Mouse (Mus musculus) limb, embryonic 13.5 days (tissue): ENCODE results near the gene Trmt2b. TPM values are rescaled to one million over a fixed set of nuclear protein-coding genes. Genes with fewer than 3 reads are reported as not detected.
"Not testable (repeated sequence)": the region's sequence is repeated elsewhere in the genome, so short reads cannot be mapped to it uniquely, and the experiment has no call there.

Experiments
- ATAC-seq: fragments of 200-750 bp; cut with Nextera tagmentation; 2 replicates; pipeline ENCODE4 v1.8.0; 2017; ENCODE audit warnings: low read depth, moderate number of reproducible peaks, moderate TSS enrichment; ENCODE audit not compliant: low FRiP score
- H3K27ac ChIP-seq: fragments of 300-500 bp; sonication (generic); 2 replicates; pipeline ENCODE4 v1.5.1; 2015; ENCODE audit warnings: inconsistent platforms, mild to moderate bottlenecking, moderate library complexity
- H3K27me3 ChIP-seq: fragments of 300-500 bp; sonication (generic); 2 replicates; pipeline ENCODE4 v1.6.1; 2015; ENCODE audit warnings: mild to moderate bottlenecking, inconsistent platforms
- H3K36me3 ChIP-seq: fragments of 300-500 bp; sonication (generic); 2 replicates; pipeline ENCODE4 v1.6.1; 2015; ENCODE audit warnings: inconsistent platforms, mild to moderate bottlenecking, moderate library complexity
- H3K4me1 ChIP-seq: fragments of 300-500 bp; sonication (generic); 2 replicates; pipeline ENCODE4 v1.6.1; 2015; ENCODE audit warnings: inconsistent platforms
- H3K4me2 ChIP-seq: fragments of 300-500 bp; sonication (generic); replicated peaks from 2 replicates; pipeline ENCODE4 v1.6.1; 2015; ENCODE audit warnings: inconsistent platforms, mild to moderate bottlenecking, moderate library complexity
- H3K4me3 ChIP-seq: fragments of 300-500 bp; sonication (generic); 2 replicates; pipeline ENCODE4 v1.5.1; 2015; ENCODE audit warnings: moderate library complexity, mild to moderate bottlenecking, inconsistent platforms
- H3K9ac ChIP-seq: fragments of 300-500 bp; sonication (generic); 2 replicates; pipeline ENCODE4 v1.6.1; 2015; ENCODE audit warnings: mild to moderate bottlenecking, inconsistent platforms
- H3K9me3 ChIP-seq: fragments of 300-500 bp; sonication (generic); 2 replicates; pipeline ENCODE4 v1.6.1; 2016; ENCODE audit warnings: inconsistent platforms
- WGBS: fragments of 180-500 bp; shearing (Covaris S2); methylation state at CpG from one replicate; pipeline ENCODE4 v1.1.7; 2015; 5-methylcytosine and 5-hydroxymethylcytosine counted together
- polyA plus RNA-seq: library from polyadenylated mRNA; unstranded; fragments of >200 nt; fragmentation: Nextera tagmentation; extraction: Ambion mirVana; gene quantifications from 2 replicates; pipeline ENCODE4 v1.2.1, GENCODE M21; 2015

The Trmt2b gene
- polyA plus RNA-seq, 1 experiment from 2014 or later = 13.5 TPM

DNA sequence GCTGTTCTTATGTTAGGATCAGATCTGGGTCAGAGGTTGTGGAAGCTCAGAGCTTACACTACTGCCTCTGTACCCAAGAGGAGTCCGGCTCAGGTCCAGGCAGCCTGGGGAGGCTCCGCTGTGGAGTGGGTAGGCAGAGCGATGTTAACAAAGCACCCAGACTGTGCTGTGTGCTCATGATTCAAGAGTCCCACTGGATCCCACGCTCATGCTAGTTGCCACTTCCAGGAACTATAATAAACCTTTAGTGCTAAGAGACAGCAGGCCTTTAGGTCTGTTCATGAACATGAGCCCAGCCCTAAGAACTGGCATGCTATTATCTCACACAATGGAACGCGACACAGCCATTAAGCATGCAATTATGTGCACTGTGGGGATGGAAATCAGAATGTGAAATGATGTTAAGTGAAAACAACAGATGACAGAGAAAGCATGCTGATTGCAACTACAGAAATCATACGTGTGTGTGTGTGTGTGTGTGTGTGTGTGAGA is 65.6 kb downstream of the Trmt2b start:
- no peak overlapping the region for H3K4me2 ChIP-seq
- no peaks in the 10 kb centered on the region for H3K4me1 ChIP-seq
- H3K36me3 ChIP-seq = no peaks in the 10 kb centered on the region
- peaks cover 4% of the 10 kb centered on the region; the same call in 1 of the 2 replicates for H3K27me3 ChIP-seq
- ATAC-seq = no peak
- H3K27ac ChIP-seq = no peak overlapping the region
- H3K9me3 ChIP-seq = no peaks in the 10 kb centered on the region
- WGBS = 89% methylated on average over 7 of the region's 7 CpGs
- no peak overlapping the region for H3K4me3 ChIP-seq
- no peak overlapping the region for H3K9ac ChIP-seq

DNA sequence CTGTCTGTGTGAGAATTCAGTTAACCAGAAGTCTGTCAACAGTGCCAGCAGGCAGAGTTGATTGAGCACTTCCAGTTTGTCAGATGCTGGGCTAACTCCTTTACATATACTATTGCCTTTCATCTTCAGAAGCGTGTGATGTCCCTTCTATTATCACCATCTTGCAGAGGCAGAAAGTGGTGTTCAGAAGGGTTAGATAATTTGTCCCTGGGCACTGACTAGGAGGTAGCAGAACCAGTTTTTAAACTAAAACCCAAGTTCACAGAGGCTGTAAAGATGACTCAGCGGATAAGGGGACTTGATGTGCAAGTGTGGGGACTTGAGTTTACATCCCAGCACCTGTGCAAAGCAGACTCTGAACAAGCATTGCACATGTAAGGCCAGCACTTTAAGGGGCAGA is 68.3 kb downstream of the Trmt2b start:
- Histone ChIP-seq H3K4me1 (no peaks in the 10 kb centered on the region), H3K27me3 (peaks cover 4% of the 10 kb centered on the region; the same call in 1 of the 2 replicates), H3K4me2 (no peak overlapping the region), H3K27ac (no peak overlapping the region), H3K36me3 (no peaks in the 10 kb centered on the region), H3K9ac (no peak overlapping the region), H3K9me3 (no peaks in the 10 kb centered on the region), H3K4me3 (no peak overlapping the region)
- 74% methylated on average over 2 of the region's 2 CpGs for WGBS
- no peak for ATAC-seq

DNA sequence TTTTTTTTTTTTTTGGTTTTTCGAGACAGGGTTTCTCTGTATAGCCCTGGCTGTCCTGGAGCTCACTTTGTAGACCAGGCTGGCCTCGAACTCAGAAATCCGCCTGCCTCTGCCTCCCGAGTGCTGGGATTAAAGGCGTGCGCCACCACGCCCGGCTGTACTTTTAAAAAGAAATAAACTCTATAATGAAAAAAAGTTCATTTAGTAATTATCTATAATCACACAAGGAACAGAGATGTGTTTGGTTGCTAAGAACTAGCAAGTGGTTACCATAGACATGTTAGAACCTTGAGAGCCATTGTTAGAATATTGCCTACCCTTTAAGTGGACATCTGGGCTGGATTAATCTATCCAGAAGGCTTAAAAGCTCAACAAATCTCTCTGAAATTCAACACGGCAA is 89.6 kb downstream of the Trmt2b start, which contains the start of gene Arl13a:
TSS of gene Arl13a (plus strand) at position 301 of the 400 bp plus-strand sequence.
- H3K4me2 ChIP-seq, H3K4me3 ChIP-seq, H3K9me3 ChIP-seq, H3K4me1 ChIP-seq, ATAC-seq, H3K27ac ChIP-seq, H3K9ac ChIP-seq, H3K36me3 ChIP-seq: not testable (repeated sequence)
- H3K27me3 ChIP-seq = peaks cover 11% of the 10 kb centered on the region; the same call in 1 of the 2 replicates
- 92% methylated on average over 9 of the region's 9 CpGs for WGBS

DNA sequence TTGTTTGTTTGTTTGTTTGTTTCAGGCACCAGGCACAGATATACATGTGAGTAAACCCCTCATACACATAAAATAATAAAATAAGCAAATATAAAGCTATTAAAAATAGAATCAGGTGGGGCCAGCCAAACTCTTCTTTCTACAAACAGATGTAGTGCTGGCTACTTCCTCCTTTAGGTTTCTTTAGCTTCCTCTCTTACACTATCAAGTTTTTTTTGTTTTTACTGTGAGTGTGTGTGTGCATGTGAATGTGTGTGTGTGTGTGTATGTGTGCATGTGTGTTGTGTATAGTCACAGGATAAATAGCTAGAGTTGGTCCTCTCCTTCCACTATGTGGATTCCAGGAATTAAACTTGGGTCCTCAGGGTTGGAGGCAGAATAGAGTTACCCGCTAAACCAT is 102.1 kb downstream of the Trmt2b start:
- WGBS = 83% methylated on average over 1 of the region's 1 CpGs
- no peaks in the 10 kb centered on the region for H3K4me1 ChIP-seq
- no peak for ATAC-seq
- H3K36me3 ChIP-seq = no peaks in the 10 kb centered on the region
- H3K27me3 ChIP-seq = peaks cover 9% of the 10 kb centered on the region; the same call in 1 of the 2 replicates
- no peaks in the 10 kb centered on the region for H3K9me3 ChIP-seq
- no peak overlapping the region for H3K4me2 ChIP-seq
- no peak overlapping the region for H3K27ac ChIP-seq
- H3K9ac ChIP-seq = no peak overlapping the region
- H3K4me3 ChIP-seq = no peak overlapping the region

Other genes with a start within 250 kb of the Trmt2b start
- gene Cstf2, start 217.8 kb downstream of the Trmt2b start, polyA plus RNA-seq = 40.4 and 44.6 TPM in 2 replicates
- 0.23 and 0.33 TPM in 2 replicates for gene Xkrx, start 114.9 kb downstream of the Trmt2b start, polyA plus RNA-seq
- gene Arl13a, start 89.5 kb downstream of the Trmt2b start, polyA plus RNA-seq = not detected in 2 replicates
- gene Nox1, start 55.0 kb downstream of the Trmt2b start, polyA plus RNA-seq = 0.13 TPM in 1 of 2 replicates, not detected in the other
- 14.5 and 15.9 TPM in 2 replicates for gene Tmem35a, start 18.2 kb upstream of the Trmt2b start, polyA plus RNA-seq
- gene Cenpi, start 31.1 kb upstream of the Trmt2b start, polyA plus RNA-seq = 25.4 and 28.6 TPM in 2 replicates
- gene Drp2, start 127.6 kb upstream of the Trmt2b start, polyA plus RNA-seq = 4.2 and 4.6 TPM in 2 replicates
- 0.27 and 0.31 TPM in 2 replicates for gene Taf7l, start 199.5 kb upstream of the Trmt2b start, polyA plus RNA-seq